Mouse (Mus musculus): ENCODE measurements around the gene 1500011B03Rik. TPM values are rescaled to one million over a fixed set of nuclear protein-coding genes. Genes with fewer than 3 reads are reported as not detected.
"Not testable (repeated sequence)": the region's sequence is repeated elsewhere in the genome, so short reads cannot be mapped to it uniquely, and the experiment has no call there.

Gene 1500011B03Rik
- polyA plus RNA-seq, 1 experiment from 2014 or later, result 110 TPM

DNA sequence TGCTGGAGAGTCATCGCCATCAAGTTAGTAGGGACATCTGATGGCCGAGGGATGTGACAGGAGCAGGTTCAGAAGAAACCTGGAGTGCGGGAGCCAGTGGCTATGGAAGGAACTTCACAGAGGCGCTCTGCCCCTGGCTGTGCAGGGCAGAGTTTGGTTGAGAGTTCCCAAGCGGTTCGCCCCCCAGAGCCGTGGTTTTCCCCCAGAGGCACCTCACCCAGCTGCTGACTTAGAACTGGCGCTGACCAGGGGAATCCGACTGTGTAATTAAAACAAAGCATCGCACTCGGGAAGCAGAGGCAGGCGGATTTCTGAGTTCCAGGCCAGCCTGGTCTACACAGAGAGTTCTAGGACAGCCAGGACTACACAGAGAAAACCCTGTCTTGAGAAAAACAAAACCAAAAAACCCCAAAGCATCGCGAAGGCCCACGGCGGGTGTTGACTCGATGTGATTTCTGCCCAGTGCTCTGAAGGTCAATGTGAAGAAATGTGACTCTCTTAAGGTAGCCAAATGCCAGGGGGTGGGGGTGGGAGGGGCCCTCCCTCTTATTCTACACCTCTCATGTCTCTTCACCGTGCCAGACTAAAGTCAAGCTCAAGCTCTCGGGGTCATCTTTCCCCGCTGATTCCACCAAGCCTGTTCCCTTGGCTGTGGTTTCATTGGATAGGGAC lies 28.4 kb upstream of the 1500011B03Rik start:
- Histone ChIP-seq H3K9ac (ENCODE audit: low read length) (no peak overlapping the region), H3K27me3 (ENCODE audit: control insufficient read depth, insufficient read depth, low read length) (no peaks in the 10 kb centered on the region), H3K4me1 (replicated peaks; ENCODE audit: control insufficient read depth, insufficient read depth) (no peaks in the 10 kb centered on the region), H3K4me3 (ENCODE audit: low read depth, low read length) (no peak overlapping the region), H3K9me3 (ENCODE audit: control insufficient read depth, low read length) (no peaks in the 10 kb centered on the region), H3K36me3 (ENCODE audit: control insufficient read depth, insufficient read depth, low read length) (no peaks in the 10 kb centered on the region), H3K4me2 (replicated peaks; ENCODE audit: low read depth) (no peak overlapping the region), H3K27ac (replicated peaks) (no peak overlapping the region)
- no peak for DNase-seq (ENCODE audit: low spot score)
- WGBS, result 83% methylated on average over 20 of the region's 20 CpGs
- no peak for ATAC-seq (ENCODE audit: low FRiP score, low TSS enrichment)
- no peak for TF ChIP-seq EP300 (optimal IDR thresholded peaks at IDR 0.05)
- TF ChIP-seq CTCF (IDR thresholded peaks at IDR 0.05; ENCODE audit: low read depth), result no peak

DNA sequence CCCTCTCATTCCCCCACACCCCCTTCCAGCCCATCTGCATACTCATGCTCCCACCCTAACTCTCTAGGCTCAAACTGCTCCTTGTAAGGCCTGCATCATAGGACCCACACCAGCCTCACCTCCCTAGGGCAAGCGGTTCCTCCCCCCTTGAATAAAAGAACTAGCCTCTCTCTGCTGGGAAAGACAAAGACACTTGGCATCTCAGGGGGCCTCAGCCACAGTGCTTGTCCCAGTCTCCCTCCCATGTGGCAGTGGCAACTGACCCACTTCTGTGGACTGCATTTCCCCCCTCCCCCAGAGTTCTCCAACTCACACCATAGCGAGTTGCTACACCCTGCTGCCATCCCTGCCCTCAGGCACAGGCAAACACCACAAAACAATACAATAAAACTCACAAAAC lies 21.1 kb upstream of the 1500011B03Rik start:
- H3K4me2 ChIP-seq (replicated peaks; ENCODE audit: low read depth); H3K27ac ChIP-seq (replicated peaks); H3K4me3 ChIP-seq (ENCODE audit: low read depth, low read length); H3K36me3 ChIP-seq (ENCODE audit: control insufficient read depth, insufficient read depth, low read length); H3K9me3 ChIP-seq (ENCODE audit: control insufficient read depth, low read length); ATAC-seq (ENCODE audit: low FRiP score, low TSS enrichment); H3K9ac ChIP-seq (ENCODE audit: low read length); H3K4me1 ChIP-seq (replicated peaks; ENCODE audit: control insufficient read depth, insufficient read depth); H3K27me3 ChIP-seq (ENCODE audit: control insufficient read depth, insufficient read depth, low read length); DNase-seq (ENCODE audit: low spot score): not testable (repeated sequence)
- 67% methylated on average over 2 of the region's 2 CpGs for WGBS

DNA sequence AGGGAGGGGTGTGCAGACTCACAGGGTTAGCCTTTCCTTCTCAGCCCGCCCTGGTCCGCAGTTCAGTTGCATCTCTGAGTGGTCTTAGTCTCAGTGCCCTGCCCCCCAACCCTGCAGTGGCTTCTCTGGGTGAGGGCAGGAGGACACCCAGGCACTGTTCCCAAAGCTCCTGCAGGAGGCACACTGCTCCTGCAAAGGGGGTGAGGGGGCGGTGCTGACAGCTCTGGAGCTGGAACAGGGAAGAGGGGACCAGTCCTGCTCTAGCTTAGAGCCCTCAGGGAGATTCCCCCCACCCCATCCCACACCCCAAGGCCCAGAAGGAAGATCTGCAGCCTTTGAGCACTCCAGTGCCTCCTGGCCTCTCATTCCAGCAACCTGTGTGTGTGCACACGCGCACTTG lies 19.4 kb upstream of the 1500011B03Rik start:
- no peaks in the 10 kb centered on the region for H3K36me3 ChIP-seq (ENCODE audit: control insufficient read depth, insufficient read depth, low read length)
- WGBS, result 79% methylated on average over 5 of the region's 5 CpGs

GRCm38 (mm10) chr5:114842155-114842554 lies 18.9 kb upstream of the 1500011B03Rik start:
- not testable (repeated sequence) for H3K9me3 ChIP-seq (ENCODE audit: control insufficient read depth, low read length); H3K27ac ChIP-seq (replicated peaks); H3K27me3 ChIP-seq (ENCODE audit: control insufficient read depth, insufficient read depth, low read length); H3K36me3 ChIP-seq (ENCODE audit: control insufficient read depth, insufficient read depth, low read length); H3K4me1 ChIP-seq (replicated peaks; ENCODE audit: control insufficient read depth, insufficient read depth); ATAC-seq (ENCODE audit: low FRiP score, low TSS enrichment); H3K4me2 ChIP-seq (replicated peaks; ENCODE audit: low read depth); DNase-seq (ENCODE audit: low spot score); H3K4me3 ChIP-seq (ENCODE audit: low read depth, low read length); H3K9ac ChIP-seq (ENCODE audit: low read length)
- WGBS, result 20% methylated on average over 3 of the region's 3 CpGs

More for the DNA sequence above, 19.4 kb upstream of the 1500011B03Rik start:
- no peak for TF ChIP-seq EP300 (optimal IDR thresholded peaks at IDR 0.05)
- peak; percentile 29 for TF ChIP-seq CTCF (IDR thresholded peaks at IDR 0.05; ENCODE audit: low read depth)
- H3K9me3 ChIP-seq (ENCODE audit: control insufficient read depth, low read length), result no peaks in the 10 kb centered on the region
- no peaks in the 10 kb centered on the region for H3K4me1 ChIP-seq (replicated peaks; ENCODE audit: control insufficient read depth, insufficient read depth)
- no peak overlapping the region for H3K4me3 ChIP-seq (ENCODE audit: low read depth, low read length)
- H3K9ac ChIP-seq (ENCODE audit: low read length), result no peak overlapping the region
- H3K27ac ChIP-seq (replicated peaks), result no peak overlapping the region
- DNase-seq (ENCODE audit: low spot score) (no peak), ATAC-seq (ENCODE audit: low FRiP score, low TSS enrichment) (peak; percentile 19; the same call in 1 of the 2 replicates)
- H3K4me2 ChIP-seq (replicated peaks; ENCODE audit: low read depth), result no peak overlapping the region
- no peaks in the 10 kb centered on the region for H3K27me3 ChIP-seq (ENCODE audit: control insufficient read depth, insufficient read depth, low read length)

GRCm38 (mm10) chr5:114840481-114840880 lies 17.2 kb upstream of the 1500011B03Rik start:
- H3K9ac ChIP-seq (ENCODE audit: low read length); H3K36me3 ChIP-seq (ENCODE audit: control insufficient read depth, insufficient read depth, low read length); H3K4me2 ChIP-seq (replicated peaks; ENCODE audit: low read depth); H3K4me1 ChIP-seq (replicated peaks; ENCODE audit: control insufficient read depth, insufficient read depth); H3K27ac ChIP-seq (replicated peaks); H3K4me3 ChIP-seq (ENCODE audit: low read depth, low read length); H3K27me3 ChIP-seq (ENCODE audit: control insufficient read depth, insufficient read depth, low read length); H3K9me3 ChIP-seq (ENCODE audit: control insufficient read depth, low read length); DNase-seq (ENCODE audit: low spot score); ATAC-seq (ENCODE audit: low FRiP score, low TSS enrichment): not testable (repeated sequence)
- WGBS, result 39% methylated on average over 5 of the region's 5 CpGs

- Histone ChIP-seq H3K4me2 (replicated peaks; ENCODE audit: low read depth) (no peak overlapping the region), H3K36me3 (ENCODE audit: control insufficient read depth, insufficient read depth, low read length) (no peaks in the 10 kb centered on the region), H3K27ac (replicated peaks) (no peak overlapping the region), H3K9ac (ENCODE audit: low read length) (no peak overlapping the region), H3K4me1 (replicated peaks; ENCODE audit: control insufficient read depth, insufficient read depth) (no peaks in the 10 kb centered on the region), H3K4me3 (ENCODE audit: low read depth, low read length) (no peak overlapping the region), H3K27me3 (ENCODE audit: control insufficient read depth, insufficient read depth, low read length) (no peaks in the 10 kb centered on the region), H3K9me3 (ENCODE audit: control insufficient read depth, low read length) (no peaks in the 10 kb centered on the region)
- ATAC-seq (ENCODE audit: low FRiP score, low TSS enrichment) (no peak), DNase-seq (ENCODE audit: low spot score) (no peak)
- WGBS, result 54% methylated on average over 12 of the region's 12 CpGs
- no peak for TF ChIP-seq CTCF (IDR thresholded peaks at IDR 0.05; ENCODE audit: low read depth)
- no peak for TF ChIP-seq EP300 (optimal IDR thresholded peaks at IDR 0.05)
These were observed 13.6 kb upstream of the 1500011B03Rik start for GRCm38 (mm10) chr5:114836886-114837285.
